Mouse (Mus musculus): ENCODE measurements at regions not wholly inside any gene's neighbourhood (a gene's known extent, or its start where the extent isn't known, plus 50 kb on each side); places are given as distances from the start of the nearest gene placed in this dataset.

DNA sequence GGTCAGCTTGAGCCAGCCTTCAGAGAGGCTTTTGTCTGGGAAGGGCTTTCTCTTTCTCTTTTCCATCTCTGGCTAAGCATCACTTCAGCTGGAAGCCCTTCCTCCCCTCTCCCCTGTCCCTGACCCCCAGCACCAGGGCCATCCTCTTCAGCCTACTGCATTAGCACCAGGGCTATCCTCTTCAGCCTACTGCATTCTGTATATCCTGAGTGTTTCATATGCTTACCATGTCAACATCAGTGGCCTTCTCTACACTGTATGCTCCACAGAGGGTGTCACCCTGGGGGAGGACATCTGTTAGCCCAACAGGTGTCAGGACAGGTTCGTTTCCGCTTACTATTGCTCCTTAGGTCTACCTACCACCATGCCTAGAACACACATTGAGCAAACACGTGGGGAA, 282.5 kb downstream of the Rps24 start:
- no peak for DNase-seq (ENCODE audit: low spot score in 2 of 2)

GRCm38 (mm10) chr14:24770015-24770977, 283.4 kb downstream of the Rps24 start:
- DNase-seq (ENCODE audit: low spot score in 2 of 2): no peak

GRCm38 (mm10) chr14:24771663-24772062, 284.7 kb downstream of the Rps24 start:
- no peak for DNase-seq (ENCODE audit: low spot score in 2 of 2)

GRCm38 (mm10) chr14:24772129-24772528, 285.2 kb downstream of the Rps24 start:
- no peak for DNase-seq (ENCODE audit: low spot score in 2 of 2)

DNA sequence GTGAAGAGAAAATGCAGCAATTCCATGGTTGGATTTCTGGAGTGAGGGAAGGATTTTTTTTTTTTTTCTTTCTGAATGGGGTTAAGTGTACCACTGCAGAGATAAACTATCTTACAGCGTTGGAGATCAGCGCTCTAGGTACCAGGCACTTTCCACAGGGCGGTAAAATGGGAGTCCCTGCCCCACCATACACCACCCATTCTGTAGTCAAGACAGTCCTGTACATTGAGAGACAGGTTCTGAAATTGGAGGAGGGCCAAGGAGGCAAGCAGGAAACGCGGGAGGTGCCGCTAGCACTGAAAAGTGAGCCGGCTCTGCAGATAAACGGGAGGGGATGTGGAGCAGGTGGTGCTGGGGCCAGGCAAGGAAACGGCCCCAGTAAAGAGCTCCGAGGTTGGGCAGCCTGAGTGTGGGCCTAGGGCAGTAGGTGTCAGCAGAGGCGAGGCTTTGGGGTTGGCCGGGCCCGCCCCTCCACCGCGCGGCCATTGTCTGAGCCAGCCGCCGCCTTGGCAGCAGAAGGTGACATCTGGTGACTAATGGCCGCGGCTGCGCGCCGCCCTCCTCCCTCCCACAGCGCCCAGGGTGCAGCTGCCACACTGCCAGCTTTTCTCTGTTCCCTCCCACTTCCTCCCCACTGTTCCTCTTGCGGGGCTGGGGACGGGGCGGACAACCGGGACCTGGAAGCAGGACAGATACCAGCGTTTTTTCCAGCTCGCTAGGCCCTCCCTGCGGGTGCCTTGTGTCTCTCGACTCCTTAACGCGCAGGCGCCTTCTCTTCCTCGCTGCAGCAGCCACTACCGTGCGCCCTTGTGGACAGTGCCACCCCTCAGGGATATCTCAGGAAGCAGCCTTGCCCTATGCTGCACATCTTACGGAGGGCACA, 292.1 kb downstream of the Rps24 start:
- peak; percentile 74 to 81 for DNase-seq (ENCODE audit: low spot score in 2 of 2)

DNA sequence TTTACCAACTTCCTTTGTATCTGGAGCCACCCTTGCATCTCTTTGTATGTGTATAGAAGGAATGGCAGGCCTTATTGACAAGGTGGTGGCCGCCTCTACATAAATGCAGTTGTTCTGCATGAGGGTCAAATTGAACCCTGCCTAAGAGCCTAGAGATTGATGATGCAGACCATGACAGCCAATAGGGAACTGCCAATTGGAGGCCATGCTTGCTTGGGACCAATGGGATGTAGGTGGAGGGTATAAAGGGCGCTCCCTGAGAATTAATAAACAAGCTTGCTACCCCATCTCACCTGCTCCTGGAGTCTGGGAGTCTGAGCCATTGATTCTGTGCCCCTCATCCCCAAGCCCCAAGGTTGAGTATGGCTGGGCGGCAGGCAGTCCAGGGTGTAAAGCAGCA, 294.7 kb downstream of the Rps24 start:
- DNase-seq (ENCODE audit: low spot score in 2 of 2): no peak

DNA sequence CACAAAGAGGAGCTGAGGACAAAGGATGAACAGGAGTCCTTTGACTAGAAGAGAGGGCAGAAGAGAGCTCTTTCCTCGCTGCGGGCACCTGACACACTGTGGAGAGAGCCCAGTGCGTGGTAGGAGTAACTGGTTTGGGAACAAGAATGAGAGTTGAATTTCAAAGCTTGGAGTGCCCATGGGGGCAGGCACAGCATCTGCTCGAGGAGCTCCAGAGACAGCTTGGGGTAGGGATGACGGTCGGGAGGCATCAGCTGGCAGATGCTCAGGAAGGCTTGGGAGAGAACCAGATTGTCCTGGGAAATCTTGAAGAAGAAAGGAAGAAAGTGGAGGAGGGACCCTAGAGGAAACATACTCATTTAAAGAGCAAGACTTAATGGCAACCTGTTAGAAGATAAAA, 297.0 kb downstream of the Rps24 start:
- no peak for DNase-seq (ENCODE audit: low spot score in 2 of 2)

DNA sequence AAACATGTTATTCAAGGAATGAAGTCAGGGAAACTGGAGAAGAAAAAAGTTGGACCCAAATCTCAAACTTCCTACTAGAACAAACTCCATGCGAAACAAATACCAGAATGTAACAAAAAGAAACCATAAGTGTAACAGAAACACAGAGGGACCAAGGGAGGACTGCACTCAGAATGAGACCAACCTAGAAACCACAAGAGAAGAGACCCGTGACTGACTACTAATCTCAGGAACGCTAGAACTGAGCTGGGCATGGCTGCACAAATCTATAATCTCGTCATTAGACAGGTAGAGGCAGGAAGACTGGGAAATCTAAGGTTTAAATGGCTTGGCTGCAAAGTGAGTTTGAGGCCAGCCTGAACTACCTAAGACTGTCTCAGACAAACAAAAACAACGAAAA, 298.5 kb downstream of the Rps24 start:
- DNase-seq (ENCODE audit: low spot score in 2 of 2): no peak

DNA sequence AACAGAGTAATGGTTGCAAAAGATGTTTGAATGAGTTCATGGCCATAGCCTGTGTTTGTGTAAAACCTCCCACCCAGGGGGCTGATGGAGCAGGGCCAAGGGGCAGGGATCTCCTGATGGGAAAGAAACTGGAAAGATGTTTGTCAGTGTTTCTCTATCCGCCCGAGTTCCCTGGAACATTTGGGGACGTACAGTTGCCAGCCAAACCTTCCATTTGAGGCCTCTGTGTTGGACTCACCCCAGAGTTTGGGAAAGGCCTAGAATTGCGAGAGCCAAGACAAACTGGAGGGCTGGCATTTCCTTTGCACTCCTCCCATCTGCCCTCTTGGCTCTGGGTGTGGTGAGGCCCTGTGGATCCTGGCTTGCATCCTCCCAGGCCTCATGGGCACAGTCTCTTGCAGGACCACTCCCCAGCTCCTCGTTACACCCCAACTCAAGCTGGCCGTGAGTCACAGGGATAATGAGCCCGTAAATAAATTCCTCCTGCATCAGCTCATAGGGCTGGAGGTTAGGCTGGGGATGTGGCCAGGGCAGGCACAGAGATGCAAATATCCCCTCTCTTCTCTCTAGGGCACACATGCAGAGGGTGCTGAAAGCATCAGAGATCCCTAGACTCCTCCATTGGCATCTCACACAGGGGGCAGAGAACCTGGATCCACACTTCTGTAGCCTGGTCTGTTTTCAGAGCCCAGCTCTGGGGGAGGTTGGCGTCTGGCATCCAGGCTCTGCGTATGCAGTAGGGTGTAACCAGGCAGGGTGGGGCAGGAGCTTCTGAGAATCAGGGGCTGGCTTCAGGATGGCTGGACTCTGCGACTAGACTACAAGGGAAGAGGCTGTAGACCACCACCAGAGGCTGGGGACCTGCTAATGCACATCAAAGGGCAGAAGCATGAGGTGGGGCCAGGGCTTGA, 306.7 kb downstream of the Rps24 start:
- no peak for DNase-seq (ENCODE audit: low spot score in 2 of 2)

GRCm38 (mm10) chr14:24794359-24794845, 307.5 kb downstream of the Rps24 start:
- DNase-seq (ENCODE audit: low spot score in 2 of 2): no peak

DNA sequence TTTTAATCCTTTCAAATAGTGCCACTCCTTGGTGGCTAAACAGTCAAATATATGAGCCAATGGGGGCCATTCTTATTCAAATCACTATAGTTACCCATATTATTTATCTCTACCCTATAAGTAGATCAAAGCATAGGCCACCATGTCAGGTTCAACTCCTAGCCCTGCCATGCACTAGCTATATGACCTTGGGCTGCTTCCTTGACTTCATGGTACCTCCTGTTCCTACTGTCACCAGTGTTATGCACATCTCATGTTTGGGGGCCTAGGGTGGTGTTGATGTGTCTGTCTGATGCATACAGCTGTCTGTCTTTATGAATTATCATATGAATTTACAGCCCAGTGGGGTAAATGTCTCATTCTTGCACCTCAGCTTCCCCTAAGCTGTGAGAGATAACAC, 310.6 kb downstream of the Rps24 start:
- DNase-seq (ENCODE audit: low spot score in 2 of 2): no peak

- DNase-seq (ENCODE audit: low spot score in 2 of 2): no peak
Measured at GRCm38 (mm10) chr14:24798066-24798465, 311.1 kb downstream of the Rps24 start.

GRCm38 (mm10) chr14:24803001-24803655, 316.2 kb downstream of the Rps24 start:
- no peak for DNase-seq (ENCODE audit: low spot score in 2 of 2)

GRCm38 (mm10) chr14:24807061-24807460, 320.1 kb downstream of the Rps24 start:
- DNase-seq (ENCODE audit: low spot score in 2 of 2): no peak

- DNase-seq (ENCODE audit: low spot score in 2 of 2): no peak
Measured at GRCm38 (mm10) chr14:24822876-24823567, 336.1 kb downstream of the Rps24 start.

DNA sequence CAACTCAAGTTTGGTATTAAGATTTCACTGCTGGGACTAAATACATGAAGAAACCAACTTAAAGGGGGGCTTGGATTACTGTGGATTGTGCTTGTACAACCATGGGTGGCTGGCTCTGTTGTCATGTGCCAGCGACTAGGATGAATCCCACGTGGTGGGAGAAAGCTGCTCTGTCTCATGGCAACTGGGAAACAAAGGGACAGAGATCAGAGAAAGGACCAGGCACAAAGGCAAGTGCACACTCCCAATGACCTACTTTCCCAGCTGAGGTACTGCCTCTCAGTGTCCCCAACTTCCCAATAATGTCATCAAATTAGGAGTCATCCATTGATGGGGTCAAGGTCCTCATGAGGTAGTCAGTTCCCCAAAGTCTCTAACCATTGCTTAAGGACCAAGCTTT, 337.4 kb downstream of the Rps24 start:
- no peak for DNase-seq (ENCODE audit: low spot score in 2 of 2)

DNA sequence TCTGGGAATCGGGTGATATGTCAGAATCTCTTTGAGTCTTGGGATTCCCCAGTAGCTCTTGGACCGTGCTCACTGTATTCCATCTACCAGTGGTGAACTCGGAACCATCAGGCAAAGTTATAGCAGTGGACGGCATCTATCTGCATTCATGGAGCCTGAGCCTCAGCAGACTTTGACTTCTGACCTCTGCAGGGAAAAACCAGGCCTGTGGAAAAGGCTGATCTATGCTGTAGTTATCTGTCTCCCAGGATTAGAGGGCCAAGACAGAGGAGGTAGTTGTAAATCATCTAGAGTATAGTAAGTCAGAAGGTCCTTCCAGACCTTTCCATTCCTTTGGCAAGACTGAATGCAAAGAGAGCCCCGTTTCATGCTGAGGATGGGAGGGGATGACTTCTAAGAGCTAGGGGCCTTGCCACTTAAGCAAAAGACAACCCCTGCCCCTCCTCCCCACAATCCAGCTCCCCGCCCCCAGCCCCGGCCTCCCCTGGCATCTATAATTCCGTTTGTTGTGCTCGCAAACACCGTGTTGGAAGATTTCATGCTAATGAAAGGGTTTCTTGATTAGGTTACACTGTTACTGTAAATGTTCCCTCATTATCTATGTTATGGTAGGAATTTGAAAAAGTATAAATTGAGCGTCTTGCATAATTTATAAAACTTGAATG, 338.9 kb downstream of the Rps24 start:
- DNase-seq (ENCODE audit: low spot score in 2 of 2): no peak

DNA sequence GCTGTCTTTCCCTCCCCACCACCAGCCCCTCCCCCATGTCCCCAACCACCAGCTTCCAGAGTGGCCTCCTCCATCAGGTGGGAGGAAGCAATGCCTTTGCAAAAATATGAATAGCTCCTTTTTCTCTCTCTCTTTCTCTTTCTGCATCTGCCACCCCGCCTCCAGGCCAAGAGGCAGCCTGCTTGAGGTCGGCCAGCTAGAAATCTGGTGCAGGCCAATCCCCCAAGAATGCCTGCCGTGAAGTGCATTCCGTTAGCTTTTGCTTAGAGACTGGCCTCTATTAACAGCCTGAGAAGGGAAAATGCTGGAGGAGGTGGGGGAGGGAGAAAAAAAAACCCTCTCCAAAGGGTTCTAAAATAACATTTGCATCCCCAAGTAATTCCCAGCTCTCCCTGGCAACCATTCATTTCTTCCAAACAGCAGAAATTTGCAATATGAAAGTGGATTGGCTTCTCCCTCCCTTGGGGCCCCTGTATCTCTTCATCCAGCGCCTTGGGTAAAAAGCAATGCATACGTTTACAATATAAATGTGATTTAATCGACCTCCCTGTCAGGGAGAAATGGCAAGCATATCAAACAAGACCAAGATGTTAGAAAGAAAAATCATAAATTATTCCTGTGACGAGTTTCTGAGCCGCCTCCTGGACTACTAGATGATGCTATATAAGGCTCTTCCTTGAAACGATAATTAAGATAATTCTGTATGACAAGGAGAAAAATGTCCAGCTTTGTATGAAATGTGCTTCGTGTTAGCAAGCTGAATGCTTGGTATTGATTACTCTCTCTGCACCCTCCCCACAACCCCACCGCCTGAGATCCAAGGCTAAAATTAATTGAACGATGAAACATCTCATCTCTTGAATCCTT, 339.8 kb downstream of the Rps24 start:
- DNase-seq (ENCODE audit: low spot score in 2 of 2): no peak

Data from frontal cortex, postnatal 25 days (tissue).